Comparison of ENCODE assay signal across 10 mouse cellular contexts in the genomic region with DNA sequence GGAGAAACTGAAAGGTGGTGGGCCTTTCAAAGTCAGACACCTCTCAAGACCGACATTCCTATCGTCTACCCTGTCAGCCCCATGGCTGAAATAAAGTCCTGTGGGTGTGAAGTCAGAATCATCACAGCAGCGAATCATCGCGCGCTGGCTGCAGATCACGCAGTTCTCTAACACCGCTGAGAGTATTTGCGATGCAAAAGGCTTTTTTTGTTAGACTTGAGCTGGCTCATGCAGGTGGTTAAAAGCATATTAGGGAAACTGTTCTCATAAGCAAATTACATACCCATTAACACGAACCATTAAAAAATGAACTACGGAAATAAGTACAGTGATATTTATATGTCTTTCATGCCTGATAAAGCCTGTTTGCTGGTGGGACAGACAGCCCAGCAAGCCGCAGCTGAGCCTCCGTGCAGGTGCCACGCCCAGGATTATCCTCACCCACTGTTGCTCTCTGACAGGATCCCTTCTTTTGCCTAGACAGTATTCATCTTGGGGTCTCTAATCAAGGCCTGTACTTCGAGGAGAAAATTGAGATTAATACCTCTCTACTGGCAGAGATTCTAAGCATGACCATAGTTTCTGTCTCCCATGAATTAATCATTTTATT.
"Had no signal": no experiment of that assay in that cellular context is flagged by ENCODE, and none has a peak within 500 bp of the region (broad histone marks: within the 10 kb centered on the region; RNA-seq: fewer than 3 reads in every experiment).

No protein-coding gene starts in this region.

- H3K4me2 ChIP-seq: limb, embryonic 15.5 days; liver, embryonic 12.5 days; lung, embryonic 14.5 days; midbrain, embryonic 11.5 days; midbrain, embryonic 15.5 days; neural tube, embryonic 12.5 days had no signal

- DNase-seq: right cerebral cortex, postnatal 14 days had no signal

- H3K4me3 ChIP-seq: left cerebral cortex, adult 2 months; limb, embryonic 15.5 days; liver, embryonic 12.5 days; midbrain, embryonic 15.5 days; neural tube, embryonic 12.5 days had no signal

- H3K9ac ChIP-seq: limb, embryonic 15.5 days; liver, embryonic 12.5 days; lung, embryonic 14.5 days; midbrain, embryonic 15.5 days; neural tube, embryonic 12.5 days had no signal

- H3K36me3 ChIP-seq: limb, embryonic 15.5 days; liver, embryonic 12.5 days; midbrain, embryonic 15.5 days; neural tube, embryonic 12.5 days had no signal

- H3K4me1 ChIP-seq: limb, embryonic 15.5 days; midbrain, embryonic 15.5 days had no signal

- H3K27me3 ChIP-seq: limb, embryonic 15.5 days; liver, embryonic 12.5 days; midbrain, embryonic 15.5 days; neural tube, embryonic 12.5 days had no signal

- H3K27ac ChIP-seq: left cerebral cortex, adult 2 months; limb, embryonic 15.5 days; liver, embryonic 12.5 days; midbrain, embryonic 15.5 days; neural tube, embryonic 12.5 days had no signal

- H3K9me3 ChIP-seq: limb, embryonic 15.5 days; liver, embryonic 12.5 days; megakaryocyte, embryonic 14.5 days; midbrain, embryonic 15.5 days; neural tube, embryonic 12.5 days had no signal

- ATAC-seq: intestine, postnatal 0 days; liver, embryonic 12.5 days; midbrain, embryonic 15.5 days had no signal
